Mouse (Mus musculus) Patski (cell line): Measurements from ENCODE around the gene Med7. TPM values are rescaled to one million over a fixed set of nuclear protein-coding genes. Genes with fewer than 3 reads are reported as not detected.

Source experiments
- ATAC-seq: fragments of 100-300 bp; one replicate; pipeline ENCODE4 v1.8.0; 2021
- CTCF ChIA-PET: fragments of 350-600 bp; sonication (Branson Sonifier 250); formaldehyde crosslinking; loops from one replicate; lab custom pipeline; 2022; ENCODE audit warnings: inconsistent platforms; lab: Charles Lee
- POLR2A ChIA-PET: fragments of 350-600 bp; sonication (Branson Sonifier 250); formaldehyde crosslinking; loops from one replicate; lab custom pipeline; 2022; ENCODE audit warnings: antibody characterized with exemption, inconsistent platforms; lab: Charles Lee
- DNase-seq: peaks from one replicate; pipeline ENCODE4 v3.0.0-alpha.2; 2011; ENCODE audit warnings: low read depth, low spot score
- H3K27me3 ChIP-seq: fragments of 371-371 bp; one replicate; pipeline ENCODE4 v1.5.1; 2021
- CTCF ChIP-seq: fragments of 100-300 bp; IDR thresholded peaks from one replicate; pipeline ENCODE4 v1.5.1; 2021
- in situ Hi-C: fragments of 300-500 bp; cut with MboI; formaldehyde crosslinking; loops from 3 replicates; pipeline ENCODE4 v1.11.1; 2018; ENCODE audit warnings: low pct_unique_long_range_greater_than_20kb, mixed read lengths
- polyA plus RNA-seq: library from polyadenylated mRNA; unstranded; gene quantifications from one replicate; pipeline ENCODE4 v1.2.3, GENCODE M21; 2021

Gene Med7
- polyA plus RNA-seq, 1 experiment from 2014 or later = 51.4 TPM

DNA sequence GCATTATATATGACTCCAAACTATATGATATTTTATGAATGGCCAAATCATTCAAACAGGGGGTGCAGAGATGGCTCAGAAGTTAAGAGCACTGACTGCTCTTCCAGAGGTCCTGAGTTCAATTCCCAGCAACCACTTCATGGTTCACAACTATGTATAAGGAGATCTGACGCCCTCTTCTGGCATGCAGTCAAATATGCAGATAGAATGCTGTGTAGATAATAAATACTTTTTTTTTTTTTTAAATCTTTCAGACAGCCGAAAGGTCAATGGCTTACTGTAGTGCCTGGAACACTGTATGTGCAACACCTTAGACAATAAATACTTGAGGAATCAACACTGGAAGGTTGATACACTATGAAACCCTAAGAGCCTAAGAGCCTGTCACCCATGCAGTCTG, 6.6 kb upstream of the Med7 start:
- peak; percentile 33 for TF ChIP-seq CTCF
- in situ Hi-C loops = loop anchor here (5.0 to 10.0 kb wide), 2 partner anchors 158 to 305 kb away; partner anchors contain the start of gene Havcr1
- H3K27me3 ChIP-seq = no peaks in the 10 kb centered on the region
- no peak for ATAC-seq
- POLR2A ChIA-PET = no interaction called here
- DNase-seq = no peak
- CTCF ChIA-PET = interaction anchor here (1.2 to 3.2 kb wide), 6 partner anchors 12 to 183 kb away, joined by 3 to 24 read pairs (median 4); no protein-coding TSS in a partner anchor

DNA sequence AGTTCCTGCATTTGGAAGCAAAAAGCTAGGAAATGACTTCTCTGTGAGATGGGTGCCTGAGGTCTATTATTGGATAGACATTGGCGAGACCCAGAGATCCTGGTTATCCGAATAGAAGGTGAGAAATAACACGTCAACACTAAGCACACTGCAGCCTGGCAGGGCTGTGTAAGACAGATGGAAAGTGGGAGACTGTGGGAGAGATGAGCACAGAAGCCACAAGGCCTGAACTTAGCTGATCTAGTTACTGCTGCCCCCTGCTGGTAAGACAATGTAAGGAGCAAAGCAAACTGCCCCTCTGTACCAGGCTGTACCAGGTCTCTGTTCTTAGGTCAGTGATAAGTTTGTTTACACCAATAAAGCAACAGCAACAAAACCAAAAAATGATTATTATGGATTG, 5.6 kb upstream of the Med7 start:
- ChIA-PET POLR2A (no interaction called here), CTCF (interaction anchor here (1.0 to 3.2 kb wide), 16 partner anchors 9 to 320 kb away, joined by 3 to 24 read pairs (median 4); no protein-coding TSS in a partner anchor)
- peak; percentile 99 for ATAC-seq
- H3K27me3 ChIP-seq = no peaks in the 10 kb centered on the region
- in situ Hi-C loops = loop anchor here (5.0 to 10.0 kb wide), 2 partner anchors 159 to 304 kb away; partner anchors contain the start of gene Havcr1
- DNase-seq = peak; percentile 20
- peak; percentile 88 for TF ChIP-seq CTCF

DNA sequence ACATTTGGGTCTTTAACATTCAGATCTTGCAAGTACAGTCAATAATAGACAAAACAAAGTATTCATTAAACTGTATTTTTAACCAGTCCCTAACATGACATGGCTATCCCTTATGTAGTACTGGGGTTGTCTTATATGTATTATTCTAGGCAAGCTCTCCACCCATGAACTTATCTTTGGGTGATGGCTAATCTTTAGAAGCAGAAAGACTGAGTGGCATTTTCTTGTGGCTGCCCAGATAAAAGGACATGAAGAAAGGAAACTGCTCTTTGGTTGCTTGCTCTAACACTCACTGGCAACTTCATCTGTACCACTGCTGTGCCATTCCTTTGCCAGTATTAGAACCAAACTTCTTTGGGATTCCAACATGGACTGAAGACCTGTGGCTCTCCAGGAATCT, 1.4 kb upstream of the Med7 start:
- ATAC-seq (no peak), DNase-seq (no peak)
- no peaks in the 10 kb centered on the region for H3K27me3 ChIP-seq
- POLR2A ChIA-PET = no interaction called here
- CTCF ChIA-PET = interaction anchor here (1.0 kb wide), 1 partner anchor 166 kb away, joined by 3 read pairs; no protein-coding TSS in a partner anchor
- in situ Hi-C loops = loop anchor here (5.0 to 10.0 kb wide), 2 partner anchors 299 to 483 kb away; partner anchors contain the start of gene Havcr1
- TF ChIP-seq CTCF = no peak

DNA sequence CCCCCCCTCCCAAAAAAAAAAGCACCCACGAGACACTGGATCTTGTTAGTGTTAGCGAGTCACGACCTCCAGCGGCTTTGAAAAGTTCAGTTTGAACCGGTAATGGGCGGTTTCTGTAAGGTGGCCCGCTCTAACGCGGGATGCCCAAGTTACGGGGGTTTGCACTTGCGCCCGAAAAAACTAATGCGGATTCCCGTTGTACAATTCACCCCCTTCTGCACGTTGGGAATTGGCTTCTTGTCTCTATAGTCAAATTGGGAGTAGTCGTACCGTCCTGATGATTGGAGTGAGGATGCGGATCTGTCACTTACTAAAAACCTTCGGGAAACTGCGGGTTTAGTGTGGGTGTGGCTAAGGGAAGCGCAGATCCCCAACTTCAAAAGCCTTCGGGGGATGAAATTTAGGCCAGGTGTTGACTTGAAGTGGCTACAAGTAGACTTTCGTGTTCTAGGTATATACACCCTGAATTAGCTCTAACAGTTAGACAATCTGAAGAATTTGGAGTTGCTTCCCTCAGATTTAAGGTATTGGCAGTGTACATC, 805 bp downstream of the Med7 start:
- DNase-seq (no peak), ATAC-seq (peak; percentile 17)
- TF ChIP-seq CTCF = no peak
- H3K27me3 ChIP-seq = no peaks in the 10 kb centered on the region
- ChIA-PET CTCF (no interaction called here), POLR2A (no interaction called here)
- in situ Hi-C loops = loop anchor here (5.0 to 10.0 kb wide), 2 partner anchors 297 to 485 kb away; partner anchors contain the start of gene Havcr1

DNA sequence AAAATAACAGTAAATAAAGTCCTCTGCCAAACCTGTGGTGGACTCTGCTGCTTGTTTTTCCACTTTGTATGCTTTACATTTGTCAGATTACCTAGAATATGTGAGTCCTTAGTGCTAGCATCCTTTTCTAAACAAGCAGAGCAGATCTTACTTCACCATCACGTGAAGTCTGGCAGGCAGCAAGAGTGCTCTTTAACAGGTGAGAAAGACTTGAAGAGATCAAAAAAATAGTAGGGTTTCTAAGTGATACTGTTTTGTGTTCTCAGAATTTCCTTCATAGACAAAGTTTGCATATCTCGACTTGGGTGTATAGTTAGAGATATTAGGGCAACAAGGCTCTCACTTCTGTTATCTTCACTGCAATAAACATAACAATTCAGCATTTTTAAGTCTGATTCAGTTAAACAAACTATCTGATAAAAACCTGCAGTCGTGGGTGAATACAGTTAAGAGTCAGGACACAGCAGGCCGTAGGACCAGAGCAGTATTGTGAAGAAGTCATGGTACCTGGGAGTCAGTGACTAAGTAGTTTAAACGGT, 2.3 kb downstream of the Med7 start:
- ChIA-PET CTCF (no interaction called here), POLR2A (no interaction called here)
- ATAC-seq = no peak
- H3K27me3 ChIP-seq = no peaks in the 10 kb centered on the region
- in situ Hi-C loops = loop anchor here (5.0 to 10.0 kb wide), 2 partner anchors 296 to 487 kb away; partner anchors contain the start of gene Havcr1
- no peak for TF ChIP-seq CTCF
- DNase-seq = no peak

DNA sequence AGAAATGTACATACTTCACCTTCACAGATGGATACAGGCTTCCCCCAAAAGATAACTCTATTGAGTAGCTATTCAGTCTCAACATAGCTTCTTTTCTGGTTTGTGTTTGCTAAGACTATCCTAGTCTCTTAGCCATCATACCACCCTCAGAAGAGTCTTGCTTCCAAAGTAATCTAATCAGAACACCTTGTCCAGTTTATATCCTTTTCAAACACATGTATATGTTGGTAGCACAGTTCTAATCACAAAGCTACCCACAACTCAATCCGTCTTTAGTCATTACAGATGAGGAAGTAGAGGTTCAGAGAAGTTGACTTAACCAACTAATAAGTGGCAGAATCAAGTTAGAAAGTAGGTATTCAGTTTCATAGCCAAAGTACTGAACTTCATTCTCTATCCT, 5.0 kb downstream of the Med7 start:
- no peaks in the 10 kb centered on the region for H3K27me3 ChIP-seq
- DNase-seq (no peak), ATAC-seq (no peak)
- ChIA-PET POLR2A (no interaction called here), CTCF (interaction anchor here (4.3 kb wide), 1 partner anchor 12 kb away, joined by 24 read pairs; no protein-coding TSS in a partner anchor)
- no peak for TF ChIP-seq CTCF
- in situ Hi-C loops = no loop called here

DNA sequence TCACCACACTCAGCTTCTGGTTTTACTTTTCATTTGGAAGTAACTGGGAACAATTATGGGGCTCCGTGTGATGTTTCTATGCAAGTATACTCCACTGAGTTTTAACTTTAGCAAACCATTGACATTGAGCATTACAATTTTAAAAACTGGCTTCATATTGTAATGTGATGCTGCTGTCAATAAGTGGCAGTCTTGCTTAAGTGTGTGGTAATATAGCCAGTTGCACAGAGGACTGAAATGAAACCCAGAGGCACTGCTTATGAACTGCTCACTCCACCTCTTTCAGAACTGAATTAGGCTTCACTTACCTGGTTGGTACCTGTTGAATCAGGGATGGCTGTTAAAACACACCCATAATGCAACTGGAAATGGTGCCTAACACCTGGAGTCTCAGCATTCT, 6.4 kb downstream of the Med7 start:
- in situ Hi-C loops = no loop called here
- ATAC-seq (no peak), DNase-seq (no peak)
- CTCF ChIA-PET = interaction anchor here (1.4 to 4.3 kb wide), 2 partner anchors 9 to 13 kb away, joined by 3 to 24 read pairs; no protein-coding TSS in a partner anchor
- no peaks in the 10 kb centered on the region for H3K27me3 ChIP-seq
- POLR2A ChIA-PET = no interaction called here
- peak; percentile 42 for TF ChIP-seq CTCF

DNA sequence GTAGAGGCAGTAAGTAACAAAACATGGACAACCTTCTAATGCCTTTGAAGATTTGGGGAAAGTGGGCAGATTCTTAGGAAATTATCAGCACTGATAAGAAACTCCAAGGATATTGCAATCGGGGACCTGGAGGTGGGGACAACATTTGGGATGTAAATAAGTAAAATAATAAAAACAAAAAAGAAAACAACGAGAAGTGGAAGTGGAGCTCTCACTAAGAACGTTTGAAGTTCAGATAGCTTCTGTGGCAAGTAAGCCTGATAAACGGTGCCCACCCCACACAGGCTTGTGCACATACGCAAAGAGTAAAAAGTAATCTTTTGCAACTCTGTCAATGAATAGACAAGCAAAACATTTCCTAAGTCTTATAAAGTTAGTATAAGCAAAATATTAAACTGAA, 7.3 kb downstream of the Med7 start:
- CTCF ChIA-PET = interaction anchor here (1.4 to 4.3 kb wide), 2 partner anchors 8 to 14 kb away, joined by 3 to 24 read pairs; no protein-coding TSS in a partner anchor
- no peak for TF ChIP-seq CTCF
- in situ Hi-C loops = no loop called here
- ATAC-seq (no peak), DNase-seq (no peak)
- no peaks in the 10 kb centered on the region for H3K27me3 ChIP-seq
- POLR2A ChIA-PET = no interaction called here

DNA sequence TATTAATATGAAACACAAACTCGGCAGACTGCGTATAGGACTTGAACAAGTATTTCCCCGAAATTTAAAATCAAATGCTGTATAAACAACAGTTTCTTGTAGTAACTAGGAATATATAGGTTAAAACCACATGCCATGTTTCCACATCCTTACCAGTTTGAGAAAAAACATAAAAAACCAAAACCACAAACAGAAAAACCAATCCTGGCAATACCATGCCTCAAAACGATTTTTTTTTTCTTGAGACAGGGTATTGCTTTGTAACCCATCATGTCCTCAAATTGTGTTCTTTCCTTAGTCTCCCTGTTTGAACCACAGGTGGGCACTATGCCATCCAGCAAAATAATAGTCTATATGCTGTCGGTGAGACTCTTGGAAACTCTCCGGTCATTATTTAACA, 9.4 kb downstream of the Med7 start:
- ChIA-PET POLR2A (no interaction called here), CTCF (no interaction called here)
- in situ Hi-C loops = no loop called here
- H3K27me3 ChIP-seq = no peaks in the 10 kb centered on the region
- no peak for TF ChIP-seq CTCF
- DNase-seq (no peak), ATAC-seq (no peak)

DNA sequence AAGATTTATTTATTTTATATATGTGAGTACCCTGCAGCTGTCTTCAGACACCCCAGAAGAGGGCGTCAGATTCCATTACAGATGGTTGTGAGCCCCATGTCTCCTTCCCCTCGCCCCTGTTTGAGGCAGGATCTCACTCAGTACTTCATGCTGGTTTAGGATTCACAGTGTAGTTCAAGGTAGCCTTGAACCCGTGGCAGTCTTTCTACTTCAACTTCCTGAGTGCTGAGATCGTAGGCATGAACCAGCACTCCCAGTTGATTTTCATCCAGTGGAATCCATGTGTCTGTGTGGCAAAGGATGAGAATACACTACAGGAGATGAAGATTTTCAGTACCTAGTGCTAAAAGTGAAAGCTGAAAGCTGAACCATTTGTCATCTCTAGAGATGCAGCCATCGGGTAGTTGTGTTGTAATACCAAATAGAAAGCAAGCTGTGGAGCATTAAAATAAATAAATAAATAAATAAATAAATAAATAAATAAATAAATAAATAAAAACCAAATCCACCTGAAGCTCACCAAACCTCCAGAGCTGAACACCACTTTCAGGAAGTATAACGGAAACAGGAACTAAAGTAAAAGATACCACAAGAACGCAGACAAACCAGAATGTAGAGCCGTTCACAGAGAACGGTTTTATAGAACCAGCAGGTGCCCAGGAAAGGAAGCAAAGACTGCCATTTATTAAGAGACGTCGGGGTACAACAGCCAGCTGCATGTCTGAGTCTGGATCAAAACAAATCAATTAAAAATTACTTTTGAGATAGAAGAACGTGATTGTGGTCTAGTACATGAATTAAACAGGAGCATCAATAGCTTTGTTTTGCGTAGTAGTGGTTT, 11.1 kb downstream of the Med7 start:
- TF ChIP-seq CTCF = no peak
- ChIA-PET CTCF (no interaction called here), POLR2A (no interaction called here)
- in situ Hi-C loops = no loop called here
- DNase-seq (no peak), ATAC-seq (no peak)
- H3K27me3 ChIP-seq = no peaks in the 10 kb centered on the region
